Mouse (Mus musculus): ENCODE measurements around the gene Plcd4. TPM values are rescaled to one million over a fixed set of nuclear protein-coding genes. Genes with fewer than 3 reads are reported as not detected.
"Not testable (repeated sequence)": the region's sequence is repeated elsewhere in the genome, so short reads cannot be mapped to it uniquely, and the experiment has no call there.

The Plcd4 gene
- 10 to 100 TPM; 20.4 to 22.8 TPM for total RNA-seq (2021)

DNA sequence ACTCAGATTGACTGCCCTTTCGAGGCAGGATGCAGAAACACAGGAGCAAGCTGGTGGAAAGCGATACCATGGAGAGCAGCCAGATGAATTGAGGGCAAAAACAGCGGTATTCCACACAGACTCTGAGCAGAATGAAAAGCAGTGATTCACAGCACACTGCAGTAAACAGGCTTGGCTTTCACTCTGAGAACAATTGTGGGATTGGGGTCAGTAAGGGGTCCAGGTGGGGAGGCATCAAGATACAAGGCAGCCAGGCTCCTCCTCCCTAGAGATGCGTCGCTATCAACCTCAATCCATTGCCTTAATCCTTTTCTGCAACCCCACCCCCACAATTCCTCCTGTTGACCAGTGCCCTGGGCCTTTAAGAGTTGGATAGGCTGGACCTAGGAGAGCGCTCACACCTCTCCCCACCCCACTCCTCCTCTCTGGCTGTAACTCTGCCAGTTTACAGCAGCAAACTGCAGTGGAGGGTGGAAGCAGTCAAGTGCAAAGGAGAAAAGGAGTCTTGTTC lies at the start of gene Plcd4:
Gene Plcd4 (plus strand): TSS at position 438 of the 511 bp plus-strand sequence.
- peak; percentile 22 to 33 for DNase-seq

DNA sequence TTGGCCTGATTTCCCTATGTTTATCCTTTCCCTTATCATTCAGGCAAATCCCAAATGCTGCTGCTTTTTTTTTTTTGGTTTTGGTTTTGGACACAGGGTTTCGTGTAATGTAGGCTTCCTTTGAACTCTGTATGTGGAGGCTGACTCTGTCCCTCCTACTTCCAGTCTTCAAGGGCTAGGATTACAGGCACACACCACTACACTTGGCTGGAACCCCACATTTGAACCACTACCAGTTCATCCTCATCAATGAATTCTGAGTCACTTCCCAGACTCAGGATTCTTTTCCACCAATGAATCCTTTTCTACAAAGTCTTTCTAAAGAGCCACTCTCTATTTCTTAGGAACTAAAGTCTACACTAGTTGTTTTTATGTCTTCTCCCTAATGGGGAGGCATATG lies 41.6 kb upstream of the Plcd4 start:
- no peak for DNase-seq

DNA sequence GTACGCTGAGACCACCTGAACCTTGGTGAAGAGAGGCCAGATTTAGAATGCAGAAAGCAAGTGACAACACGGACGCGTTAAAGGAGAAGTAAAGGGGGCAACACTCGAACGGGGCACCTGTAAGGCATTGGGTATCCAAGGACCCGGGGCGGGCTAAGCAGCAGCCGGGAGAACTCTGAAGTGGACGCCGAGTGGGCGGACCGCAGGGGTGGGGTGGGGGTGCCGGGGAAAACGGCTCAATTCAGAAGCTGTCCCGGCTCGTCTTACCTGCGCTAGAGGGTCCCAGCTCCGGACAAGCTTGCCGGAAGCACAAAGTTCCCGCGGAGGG lies 37.3 kb upstream of the Plcd4 start:
- DNase-seq: no peak

DNA sequence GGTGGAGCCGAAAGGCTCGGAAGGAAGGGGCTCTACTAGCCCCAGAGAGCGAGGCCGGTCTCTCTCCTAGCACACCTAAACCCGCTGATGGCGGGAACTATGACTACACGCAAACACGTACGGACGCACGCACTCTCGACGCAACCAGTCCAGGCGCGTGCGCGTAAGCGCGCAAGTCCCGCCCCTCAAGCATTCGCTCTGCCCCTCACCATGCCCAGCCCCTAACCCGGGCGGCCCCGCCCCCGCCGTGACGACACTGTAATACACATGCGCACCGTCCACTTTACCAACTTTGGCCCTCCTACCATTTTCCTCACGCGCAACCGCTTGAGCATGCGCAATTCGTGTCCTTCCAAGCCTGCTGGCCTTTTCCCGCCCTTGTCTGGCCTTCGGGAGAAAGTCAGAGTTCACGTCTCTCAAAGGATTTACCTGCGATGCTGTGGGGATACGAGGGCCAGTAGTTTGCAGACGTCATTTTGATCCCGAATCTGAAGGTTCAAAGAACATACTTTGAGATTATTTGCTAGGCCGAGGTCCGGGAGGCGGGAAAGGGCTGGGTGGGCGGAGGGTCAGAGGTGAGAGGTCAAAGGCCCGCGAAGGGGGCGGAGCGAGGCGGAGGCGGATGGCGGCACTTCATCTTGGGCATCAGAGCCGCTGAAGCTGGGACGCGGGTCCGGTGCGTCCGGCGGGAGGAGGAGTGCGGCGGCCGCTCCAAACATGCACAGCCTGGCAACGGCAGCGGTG lies 36.8 kb upstream of the Plcd4 start, which contains the start of gene Cnot9:
Gene Cnot9 (plus strand): TSS at position 338 of the 744 bp plus-strand sequence.
- DNase-seq: peak; percentile 100

DNA sequence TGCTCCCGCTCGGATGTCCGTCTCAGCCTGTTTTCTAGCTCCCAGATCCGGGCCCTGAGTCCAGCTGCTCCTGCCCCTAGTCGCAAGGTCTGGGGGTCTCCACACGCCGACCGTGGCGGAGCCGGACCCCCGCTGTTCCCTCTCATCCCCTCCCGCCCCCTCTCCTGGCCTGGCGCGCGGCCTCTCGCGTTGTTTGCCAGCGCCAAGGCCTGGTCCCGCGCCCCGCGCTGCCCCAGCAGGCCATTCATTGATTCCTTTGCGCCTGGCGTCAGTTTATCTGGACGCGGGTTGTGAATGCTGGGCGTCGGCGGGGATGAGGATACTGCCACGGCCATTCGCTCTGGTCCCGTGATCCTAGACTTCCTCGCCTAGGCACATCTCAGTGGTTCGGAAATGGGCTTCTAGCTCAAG lies 36.2 kb upstream of the Plcd4 start:
- DNase-seq: peak in 1 of 2 experiments; percentile 39

DNA sequence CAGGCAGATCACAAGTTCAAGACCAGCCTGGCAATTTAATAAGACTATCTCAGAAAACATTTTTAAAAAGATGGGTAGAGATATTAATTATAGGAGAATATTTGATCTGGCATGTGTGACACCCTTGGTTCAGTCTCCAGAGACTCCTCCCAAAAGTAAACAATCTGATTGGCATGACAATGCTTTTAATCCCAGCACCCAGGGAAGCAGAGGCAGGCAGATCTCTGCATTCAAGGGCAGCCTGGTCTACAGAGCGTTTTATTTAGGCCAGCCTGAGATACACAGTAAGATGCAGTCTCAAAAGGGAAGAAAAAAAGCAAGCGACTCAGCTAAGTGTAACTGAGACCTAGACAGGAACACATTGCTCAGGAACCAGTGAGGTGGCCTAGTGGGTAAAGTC lies 34.9 kb upstream of the Plcd4 start:
- DNase-seq: no peak

DNA sequence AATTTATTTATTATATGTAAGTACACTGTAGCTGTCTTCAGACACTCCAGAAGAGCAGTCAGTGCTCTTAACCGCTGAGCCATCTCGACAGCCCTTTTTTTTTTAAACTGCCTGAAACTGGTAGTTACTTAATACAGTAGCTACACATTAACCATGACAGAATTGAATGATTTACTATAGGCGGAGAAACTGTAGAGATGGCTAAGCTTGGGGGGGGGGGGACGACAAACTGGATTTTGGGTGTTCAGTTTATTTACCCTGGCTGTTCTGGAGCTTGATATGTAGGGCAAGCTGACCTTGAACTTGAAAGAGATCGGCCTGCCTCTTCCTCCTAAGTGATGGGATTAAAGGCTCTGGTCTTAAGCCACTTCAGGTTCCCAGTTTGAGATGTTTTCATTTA lies 31.4 kb upstream of the Plcd4 start:
- DNase-seq: no peak

DNA sequence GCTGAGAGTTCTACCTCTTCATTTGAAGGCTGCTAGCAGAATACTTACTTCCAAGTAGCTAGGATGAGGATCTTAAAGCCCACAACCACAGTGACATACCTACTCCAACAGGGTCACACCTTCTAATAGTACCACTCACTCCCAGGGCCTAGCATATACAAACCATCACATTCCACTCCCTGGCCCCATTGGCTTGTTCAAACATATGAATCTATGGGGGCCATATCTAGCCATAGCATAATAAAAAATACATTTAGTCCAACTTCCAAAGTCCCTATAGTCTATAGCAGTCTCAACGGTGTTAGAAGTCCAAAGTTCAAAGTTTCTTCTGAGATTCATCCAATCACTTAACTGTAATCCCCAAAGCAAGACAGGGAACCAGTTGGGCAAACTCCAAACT lies 29.7 kb upstream of the Plcd4 start:
- DNase-seq: not testable (repeated sequence)

DNA sequence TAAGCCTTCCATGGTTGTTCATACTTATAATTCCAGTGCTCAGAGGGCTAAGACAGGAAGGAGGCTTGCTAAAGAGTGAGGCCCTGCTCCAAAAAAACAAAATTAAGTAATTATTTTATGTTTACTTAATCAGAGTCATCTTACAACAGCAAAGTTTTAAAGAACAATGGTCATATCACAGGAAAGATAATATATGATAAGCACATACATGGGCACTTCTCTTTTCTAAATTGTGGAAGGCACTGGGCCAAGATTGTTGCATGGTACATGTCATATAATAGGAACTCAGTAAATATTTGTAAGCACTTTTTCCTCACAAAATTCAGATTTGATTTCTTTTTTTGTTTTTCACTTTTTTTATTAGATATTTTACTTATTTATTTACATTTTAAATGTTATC lies 22.8 kb upstream of the Plcd4 start:
- DNase-seq: no peak

DNA sequence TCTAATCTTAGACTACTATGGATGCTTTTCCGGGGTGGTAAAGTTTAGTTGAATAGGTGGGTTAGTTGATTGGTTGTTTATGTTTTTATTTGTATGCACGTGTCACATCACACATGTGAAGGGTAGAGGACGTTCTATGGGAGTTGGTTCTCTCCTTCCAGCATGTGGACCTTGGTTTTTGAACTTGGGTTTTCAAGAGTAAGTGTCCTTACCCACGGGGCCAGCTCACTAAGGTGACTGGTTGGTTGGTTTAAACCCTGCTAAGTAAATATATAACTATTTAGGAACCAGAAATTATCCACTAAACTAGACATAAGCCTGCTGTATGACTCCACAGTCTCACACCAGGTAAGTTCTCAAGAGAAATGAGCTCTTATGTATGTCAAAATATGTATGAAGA lies 17.9 kb upstream of the Plcd4 start:
- no peak for DNase-seq

DNA sequence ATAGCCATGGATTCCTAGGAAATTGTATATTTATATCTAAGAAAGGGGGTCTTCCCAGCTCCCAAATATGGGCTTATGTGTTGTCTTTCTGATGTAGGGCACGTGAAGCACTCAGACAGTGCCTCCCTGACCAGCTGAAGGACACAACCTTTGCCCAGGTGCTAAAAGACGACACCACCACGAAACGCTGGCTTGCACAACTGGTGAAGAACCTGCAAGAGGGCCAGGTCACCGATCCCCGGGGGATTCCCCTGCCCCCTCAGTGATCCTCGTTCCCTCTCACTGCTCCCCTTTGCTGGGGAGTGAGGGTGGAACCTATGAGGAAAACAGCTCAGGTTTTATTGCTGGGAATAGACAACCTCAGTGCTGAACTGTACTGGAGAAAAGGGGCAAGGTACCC lies 14.1 kb upstream of the Plcd4 start:
- no peak for DNase-seq

DNA sequence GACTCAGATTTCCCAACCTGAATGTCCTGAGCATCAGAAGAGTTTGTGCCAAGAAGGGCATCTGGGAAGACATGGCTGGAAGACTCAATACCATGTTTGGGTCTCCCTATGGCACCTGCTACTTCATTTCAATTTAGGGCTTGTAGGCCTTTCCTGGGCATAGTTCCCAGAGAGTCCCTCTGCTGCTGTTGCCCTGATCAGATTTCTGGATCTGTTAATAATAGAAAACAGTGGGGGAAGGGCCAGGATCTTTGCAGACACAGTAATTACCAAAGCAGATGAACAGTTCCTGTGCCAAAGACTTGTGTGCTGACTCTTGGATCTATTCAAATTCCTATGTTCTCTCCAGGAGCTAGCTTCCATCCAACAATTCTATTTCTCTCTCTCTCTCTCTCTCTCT lies 4.0 kb upstream of the Plcd4 start:
- DNase-seq: peak; percentile 40 to 50

DNA sequence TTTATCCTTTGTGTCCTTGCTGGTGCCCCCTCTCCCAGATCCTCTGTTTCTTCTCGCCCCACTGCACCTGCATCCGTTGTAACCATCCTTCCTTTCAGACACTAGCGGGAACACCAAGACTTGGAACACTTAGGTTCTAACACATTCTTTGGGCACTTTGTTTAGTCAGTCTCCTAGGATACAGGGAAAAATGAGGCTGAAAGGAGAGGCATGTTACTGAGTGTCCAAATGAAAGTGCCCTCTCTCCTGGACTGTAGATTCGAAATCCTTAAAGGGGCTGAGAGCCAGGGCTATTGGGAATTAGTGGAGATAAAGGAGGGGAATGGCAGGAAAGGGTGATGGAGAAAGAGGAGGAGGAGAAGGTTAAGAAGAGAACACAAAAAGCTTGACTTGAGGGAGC lies 1.5 kb downstream of the Plcd4 start, which contains the start of gene Usp37:
Gene Usp37 (minus strand): TSS at position 101 of the 400 bp plus-strand sequence.
- DNase-seq: no peak

DNA sequence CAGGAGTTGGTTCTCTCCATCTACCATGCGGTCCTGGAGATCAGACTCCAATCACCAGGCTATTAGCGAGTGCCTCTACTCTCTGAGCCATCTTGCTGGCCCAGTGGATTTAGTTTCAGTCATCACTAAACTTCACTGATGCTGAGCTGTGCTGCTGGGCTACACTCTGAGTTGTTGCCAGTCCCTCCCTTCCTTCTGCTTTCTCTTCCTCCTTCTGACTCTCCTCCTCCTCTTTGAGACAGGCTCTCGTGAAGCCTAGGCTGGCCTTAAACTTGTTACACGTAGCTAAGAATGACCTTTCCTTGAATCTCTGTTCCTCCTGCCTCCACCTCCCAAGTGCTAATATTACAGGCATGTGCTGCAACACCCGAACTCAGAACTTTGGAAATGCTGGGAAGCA lies 16.4 kb downstream of the Plcd4 start:
- no peak for DNase-seq

DNA sequence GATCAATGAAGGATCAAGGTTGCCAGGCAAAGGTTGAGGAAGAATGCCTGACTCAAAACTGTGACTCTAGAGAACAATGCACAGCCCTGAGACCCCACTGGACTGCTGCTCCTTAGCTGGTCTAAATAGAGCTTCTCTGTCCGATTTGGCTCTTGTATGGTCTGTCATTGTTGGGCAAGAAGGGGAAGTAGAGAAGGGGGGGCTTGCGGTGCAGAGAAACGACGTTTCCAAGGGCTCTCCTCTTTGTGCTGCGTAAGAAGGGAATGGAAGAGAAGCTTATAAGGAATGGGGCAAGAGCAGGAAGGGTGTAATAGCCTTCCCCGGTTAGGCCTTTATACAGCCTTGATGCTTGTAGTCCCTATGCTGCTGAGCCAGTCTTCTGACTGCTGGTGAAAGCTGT lies 23.1 kb downstream of the Plcd4 start:
- no peak for DNase-seq

DNA sequence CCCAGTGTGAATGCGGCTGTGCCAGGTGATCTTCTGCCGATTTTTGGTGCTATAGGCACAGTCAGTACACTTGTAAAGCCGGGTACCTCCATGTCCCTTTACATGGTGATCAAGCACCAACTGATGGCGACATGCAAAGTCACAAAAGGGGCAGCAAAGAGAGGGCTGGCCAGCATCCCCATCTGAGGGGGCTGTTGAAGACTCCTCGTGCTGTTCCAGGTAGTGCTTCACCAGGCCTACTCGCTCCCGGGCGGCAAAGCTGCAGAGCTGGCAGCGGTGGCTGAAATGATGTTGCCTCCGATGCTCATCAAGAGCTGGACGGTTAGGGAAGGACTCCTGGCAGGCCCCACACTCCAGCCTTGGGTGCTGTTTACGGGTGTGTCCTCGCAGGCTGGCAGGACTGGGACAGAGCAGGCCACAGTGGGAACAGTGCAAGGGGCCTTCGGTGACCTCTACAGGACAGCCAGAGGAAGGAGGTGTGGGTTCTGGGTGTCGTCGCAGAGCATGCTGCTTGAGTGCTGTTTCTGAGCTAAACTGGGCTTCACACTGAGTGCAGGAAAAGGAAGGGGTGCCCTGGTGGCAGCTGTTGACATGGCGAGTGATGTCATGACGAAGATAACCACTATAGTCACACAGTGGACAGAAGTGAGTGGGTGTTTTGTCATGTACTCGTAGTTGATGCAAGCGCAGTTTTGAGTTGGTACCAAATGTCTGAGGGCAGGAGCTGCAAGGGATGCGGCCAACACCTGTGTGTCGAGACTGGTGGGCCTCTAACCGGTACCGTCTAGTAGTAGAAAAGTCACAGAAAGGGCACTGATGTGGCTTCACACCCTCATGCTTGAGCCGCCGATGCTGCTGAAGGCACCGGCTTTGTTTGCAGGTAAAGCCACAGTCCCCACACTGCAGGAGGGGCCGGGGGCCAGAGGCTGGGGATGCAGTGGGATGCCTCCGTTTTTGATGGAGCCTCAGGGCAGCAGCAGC lies 27.3 kb downstream of the Plcd4 start:
- DNase-seq: no peak

DNA sequence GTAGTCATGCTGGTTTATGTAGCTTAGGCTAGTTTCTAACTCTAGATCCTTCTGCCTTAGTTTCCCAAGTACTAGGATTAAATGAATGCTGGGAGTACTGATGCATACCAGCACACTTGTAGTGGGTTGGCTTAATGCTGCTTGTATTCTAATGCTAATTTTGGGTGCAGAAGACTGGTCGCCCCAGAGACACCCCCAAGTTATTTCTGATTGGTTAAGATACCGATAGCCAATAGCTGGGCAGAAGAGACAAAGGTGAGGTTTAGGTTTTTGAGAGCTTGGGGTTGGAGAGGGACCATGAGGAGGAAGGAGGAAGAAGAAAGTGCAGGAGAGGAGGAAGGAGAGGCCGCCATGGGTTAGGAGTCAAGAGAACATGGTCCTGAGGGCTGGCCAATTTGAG lies 39.9 kb downstream of the Plcd4 start:
- no peak for DNase-seq

DNA sequence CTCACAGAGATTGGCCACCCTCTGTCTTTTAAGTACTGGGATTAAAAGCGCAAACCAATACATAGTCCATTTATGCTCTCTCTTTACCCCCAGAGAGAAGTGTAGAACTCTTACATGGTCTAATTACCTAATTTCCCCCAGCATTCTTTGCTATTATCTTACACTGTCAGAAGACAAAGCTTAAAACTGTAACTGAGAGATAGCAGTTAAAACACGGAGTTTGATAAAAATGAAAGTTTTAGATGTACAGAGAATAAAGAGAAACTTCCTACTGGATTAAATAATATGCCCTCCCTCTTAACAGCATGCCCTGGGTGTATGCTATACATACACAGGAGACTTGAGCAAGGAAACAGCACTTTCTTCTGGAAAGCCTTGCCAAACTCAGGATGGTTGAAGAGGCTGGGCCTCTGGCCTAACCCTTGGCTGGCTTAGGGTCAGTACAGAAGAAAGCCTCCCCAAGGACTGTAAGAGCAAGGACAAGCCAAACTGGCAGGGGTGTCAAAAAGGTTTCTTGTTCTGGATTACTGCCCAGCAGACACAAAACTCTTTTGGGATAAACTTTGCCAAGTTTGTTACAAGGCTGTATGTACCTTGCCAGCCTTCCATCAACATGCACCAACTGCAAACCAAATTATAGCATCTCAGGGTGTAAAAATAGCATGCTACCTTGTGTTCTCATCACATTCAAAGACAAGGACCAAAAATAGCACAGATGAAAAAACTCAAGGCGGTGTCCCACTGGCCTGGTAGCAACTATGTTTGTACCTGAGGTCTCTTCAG lies 42.1 kb downstream of the Plcd4 start:
- DNase-seq: no peak

DNA sequence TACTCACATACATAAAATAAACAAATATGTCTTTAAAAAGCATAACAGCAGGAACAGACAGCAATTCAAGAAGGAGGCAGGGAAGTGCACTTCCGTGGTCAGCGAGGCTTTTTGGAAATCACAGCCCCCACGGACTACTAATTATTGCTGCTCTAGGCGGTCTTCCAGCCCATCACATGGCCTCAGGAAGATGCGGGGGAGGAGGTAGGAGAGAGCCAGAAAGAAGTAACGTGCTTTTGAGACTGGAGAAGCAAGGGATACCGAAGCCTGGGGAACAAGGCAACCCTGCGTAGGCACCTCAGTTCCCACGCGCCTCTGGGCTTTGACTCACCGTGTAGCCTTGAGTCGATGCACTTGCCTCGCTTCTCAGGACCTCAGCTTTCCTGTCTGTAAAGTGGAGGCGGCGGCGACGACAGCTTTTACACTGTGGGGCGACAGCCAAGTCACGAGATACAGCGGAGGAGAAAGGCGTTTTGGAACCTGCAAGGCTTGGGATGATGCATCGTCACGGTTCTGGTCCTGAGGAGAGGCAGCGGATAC lies 44.6 kb downstream of the Plcd4 start:
- DNase-seq: no peak

DNA sequence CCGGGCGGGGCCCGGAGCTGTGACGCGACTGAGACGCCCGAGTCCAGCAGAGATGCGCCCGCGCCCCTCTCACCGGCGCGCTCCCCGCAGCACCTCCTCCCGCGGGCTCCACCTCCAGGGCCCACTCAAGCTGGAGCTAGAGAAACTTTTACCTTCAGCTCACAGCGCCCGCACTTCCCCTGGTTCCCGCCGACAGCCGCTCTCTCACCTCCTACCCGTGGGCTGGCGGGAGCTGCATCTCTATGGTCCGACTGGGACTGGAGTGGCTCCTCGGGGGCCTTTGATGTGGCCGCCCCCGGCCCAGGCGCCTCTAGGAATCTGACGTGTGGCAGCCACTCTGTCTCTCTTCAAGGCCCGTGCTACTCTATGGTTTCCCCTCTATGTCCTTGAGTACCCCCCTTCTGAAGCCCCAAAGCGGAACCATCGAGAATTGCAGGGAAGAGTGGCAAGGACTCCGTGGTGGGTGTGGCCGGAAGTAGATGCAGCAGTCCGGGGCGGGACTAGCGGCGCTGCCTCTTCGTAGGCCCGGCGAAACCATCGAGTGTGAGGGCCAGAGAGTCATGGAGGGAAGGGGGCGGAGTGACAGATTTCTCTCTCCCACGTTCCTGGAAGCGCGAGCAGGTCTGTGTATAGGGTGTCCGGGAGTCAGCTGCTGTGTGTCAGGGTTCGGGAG lies 45.2 kb downstream of the Plcd4 start, which contains the start of the genes Zfp142 and Bcs1l:
Gene Zfp142 (minus strand): TSS at position 474 of the 673 bp plus-strand sequence.
Gene Bcs1l (plus strand): TSS at position 517 of the 673 bp plus-strand sequence.
- DNase-seq: peak; percentile 99

DNA sequence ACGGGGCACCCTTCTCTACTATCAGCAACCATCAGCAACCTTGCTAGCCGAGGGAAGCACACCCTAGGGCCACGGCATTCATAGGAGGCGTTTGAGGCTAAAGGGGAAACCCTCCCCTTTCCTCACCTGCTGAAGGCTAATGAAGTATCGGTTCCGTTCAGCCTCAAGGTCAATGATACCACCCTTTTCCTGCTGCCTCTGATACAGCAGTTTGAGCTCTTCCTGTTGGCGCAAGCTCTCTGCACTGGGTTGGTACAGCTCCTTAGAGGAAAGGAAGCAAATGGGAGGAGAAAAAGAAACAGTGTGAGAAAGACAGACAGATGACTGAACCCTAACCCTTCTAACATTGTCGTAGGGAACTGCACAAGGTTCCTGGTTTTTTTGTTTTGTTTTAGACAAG lies 51.7 kb downstream of the Plcd4 start:
- no peak for DNase-seq

All from layer of hippocampus, postnatal 36 days (tissue).